Mouse (Mus musculus) cerebellum, adult 2 months (tissue): Measurements from ENCODE around the gene Tex48. TPM values are rescaled to one million over a fixed set of nuclear protein-coding genes. Genes with fewer than 3 reads are reported as not detected.

Source experiments
- DNase-seq, 2 experiments: peaks; one replicate each; pipeline ENCODE4 v3.0.0; 2021
- H3K27ac ChIP-seq: fragments of 200-500 bp; 2 replicates; pipeline ENCODE4 v1.5.1; 2012; ENCODE audit warnings: low read length, control low read depth, inconsistent platforms; ENCODE audit not compliant: insufficient read depth
- H3K27me3 ChIP-seq: fragments of 200-500 bp; 2 replicates; pipeline ENCODE4 v1.6.1; 2012; ENCODE audit warnings: inconsistent platforms, mild to moderate bottlenecking, low read length, moderate library complexity; ENCODE audit not compliant: control insufficient read depth, insufficient read depth
- H3K4me1 ChIP-seq: fragments of 200-500 bp; 2 replicates; pipeline ENCODE4 v1.6.1; 2011; ENCODE audit warnings: low read length; ENCODE audit not compliant: control insufficient read depth, insufficient read depth
- H3K4me3 ChIP-seq: fragments of 200-500 bp; replicated peaks from 2 replicates; pipeline ENCODE3; 2011; ENCODE audit warnings: mild to moderate bottlenecking, low read depth, low read length, control low read depth; ENCODE audit not compliant: insufficient read depth
- CTCF ChIP-seq: fragments of 200-500 bp; IDR thresholded peaks from 2 replicates; pipeline ENCODE4 v1.5.1; 2011; ENCODE audit warnings: low read depth, mild to moderate bottlenecking, control low read depth, low read length, moderate library complexity, borderline replicate concordance; ENCODE audit not compliant: insufficient read depth
- POLR2A ChIP-seq: fragments of 200-500 bp; IDR thresholded peaks from 2 replicates; pipeline ENCODE4 v1.6.1; 2011; ENCODE audit warnings: low read length, control low read depth, borderline replicate concordance; ENCODE audit not compliant: insufficient read depth
- WGBS: fragments of 180-500 bp; shearing (Covaris S2); methylation state at CpG from one replicate; pipeline ENCODE4 v1.1.7; 2018; 5-methylcytosine and 5-hydroxymethylcytosine counted together
- polyA plus RNA-seq: library from polyadenylated mRNA; depleted of rRNA; stranded (reverse); fragments of >200 nt; gene quantifications from 2 replicates; pipeline ENCODE4 v1.2.3, GENCODE M21; 2012

The Tex48 gene
- polyA plus RNA-seq, 1 experiment, result not detected

DNA sequence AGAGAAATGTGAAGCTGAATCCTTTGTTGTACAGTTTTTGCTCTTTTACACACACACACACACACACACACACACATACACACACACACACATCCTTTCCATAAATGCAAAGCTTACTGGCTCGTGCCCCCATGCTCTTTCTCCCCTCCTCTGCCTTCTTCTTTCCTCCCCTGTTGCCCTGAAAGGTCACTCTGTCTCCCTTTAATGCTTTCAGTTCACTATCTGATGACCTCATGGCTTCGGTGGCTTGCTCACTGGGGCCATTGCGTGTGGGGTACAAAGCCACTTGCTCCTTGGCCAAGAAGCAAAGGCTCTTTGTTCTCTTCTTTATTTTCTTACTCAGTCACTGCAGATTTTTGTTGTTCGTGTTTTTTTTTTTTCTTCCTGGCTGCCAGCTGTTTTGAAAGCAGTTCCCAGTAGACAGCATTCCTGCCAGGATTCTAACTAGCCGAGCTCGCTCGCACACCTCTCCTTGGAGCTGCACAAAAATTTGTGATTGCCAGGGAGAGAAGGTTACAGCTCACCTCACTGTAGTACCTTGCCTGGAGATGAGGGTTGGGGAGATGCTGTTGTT, 51.9 kb downstream of the Tex48 start:
- Histone ChIP-seq H3K27me3 (no peaks in the 10 kb centered on the region), H3K4me1 (no peaks in the 10 kb centered on the region), H3K4me3 (no peak overlapping the region), H3K27ac (no peak overlapping the region)
- TF ChIP-seq CTCF (no peak), POLR2A (no peak)
- DNase-seq, result no peak
- WGBS, result 52% methylated on average over 7 of the region's 7 CpGs

DNA sequence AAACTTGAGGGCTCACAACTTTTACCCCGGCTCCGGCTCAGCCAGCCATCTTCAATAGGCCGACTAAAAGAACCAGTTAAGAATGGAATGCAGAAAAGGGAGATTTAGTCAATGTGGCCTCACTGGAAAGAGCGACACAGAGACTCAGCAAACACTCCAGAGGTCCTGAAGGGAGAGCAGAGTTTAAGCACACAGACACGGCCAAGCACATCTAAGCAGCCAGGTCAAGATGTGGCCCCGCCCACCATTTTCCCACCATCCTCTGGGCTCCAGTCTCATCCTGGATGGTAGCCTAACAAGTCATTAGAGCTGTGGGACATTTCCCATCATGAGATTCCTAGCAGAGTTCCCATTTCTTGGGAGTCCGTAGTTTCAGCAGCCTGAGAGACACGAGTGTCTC, 52.9 kb downstream of the Tex48 start:
- 93% methylated on average over 8 of the region's 8 CpGs for WGBS
- no peaks in the 10 kb centered on the region for H3K4me1 ChIP-seq
- TF ChIP-seq POLR2A (no peak), CTCF (no peak)
- no peak for DNase-seq
- H3K27ac ChIP-seq, result no peak overlapping the region
- H3K4me3 ChIP-seq, result no peak overlapping the region
- no peaks in the 10 kb centered on the region for H3K27me3 ChIP-seq

GRCm38 (mm10) chr4:63567712-63568390, 54.4 kb downstream of the Tex48 start:
- Histone ChIP-seq H3K27me3 (no peaks in the 10 kb centered on the region), H3K27ac (no peak overlapping the region), H3K4me1 (no peaks in the 10 kb centered on the region), H3K4me3 (no peak overlapping the region)
- WGBS, result 76% methylated on average over 10 of the region's 10 CpGs
- no peak for DNase-seq
- TF ChIP-seq POLR2A (no peak), CTCF (no peak)

GRCm38 (mm10) chr4:63562742-63563141, 59.5 kb downstream of the Tex48 start:
- H3K4me1 ChIP-seq, result peaks cover 8% of the 10 kb centered on the region
- H3K4me3 ChIP-seq, result no peak overlapping the region
- WGBS, result 82% methylated on average over 4 of the region's 4 CpGs
- no peaks in the 10 kb centered on the region for H3K27me3 ChIP-seq
- DNase-seq, result no peak
- no peak for TF ChIP-seq CTCF
- TF ChIP-seq POLR2A, result no peak
- no peak overlapping the region for H3K27ac ChIP-seq

GRCm38 (mm10) chr4:63561861-63562675, 60.2 kb downstream of the Tex48 start:
- 84% methylated on average over 7 of the region's 7 CpGs for WGBS
- no peaks in the 10 kb centered on the region for H3K27me3 ChIP-seq
- peaks cover 10% of the 10 kb centered on the region for H3K4me1 ChIP-seq
- no peak overlapping the region for H3K27ac ChIP-seq
- H3K4me3 ChIP-seq, result no peak overlapping the region
- TF ChIP-seq CTCF (no peak), POLR2A (no peak)
- no peak for DNase-seq

- WGBS, result 84% methylated on average over 8 of the region's 8 CpGs
- no peaks in the 10 kb centered on the region for H3K27me3 ChIP-seq
- peak in 1 of 2 experiments; percentile 16 for DNase-seq
- TF ChIP-seq POLR2A (no peak), CTCF (no peak)
- no peak overlapping the region for H3K4me3 ChIP-seq
- H3K27ac ChIP-seq, result no peak overlapping the region
- peaks cover 11% of the 10 kb centered on the region for H3K4me1 ChIP-seq
Measured at GRCm38 (mm10) chr4:63560079-63560478, 62.1 kb downstream of the Tex48 start.

DNA sequence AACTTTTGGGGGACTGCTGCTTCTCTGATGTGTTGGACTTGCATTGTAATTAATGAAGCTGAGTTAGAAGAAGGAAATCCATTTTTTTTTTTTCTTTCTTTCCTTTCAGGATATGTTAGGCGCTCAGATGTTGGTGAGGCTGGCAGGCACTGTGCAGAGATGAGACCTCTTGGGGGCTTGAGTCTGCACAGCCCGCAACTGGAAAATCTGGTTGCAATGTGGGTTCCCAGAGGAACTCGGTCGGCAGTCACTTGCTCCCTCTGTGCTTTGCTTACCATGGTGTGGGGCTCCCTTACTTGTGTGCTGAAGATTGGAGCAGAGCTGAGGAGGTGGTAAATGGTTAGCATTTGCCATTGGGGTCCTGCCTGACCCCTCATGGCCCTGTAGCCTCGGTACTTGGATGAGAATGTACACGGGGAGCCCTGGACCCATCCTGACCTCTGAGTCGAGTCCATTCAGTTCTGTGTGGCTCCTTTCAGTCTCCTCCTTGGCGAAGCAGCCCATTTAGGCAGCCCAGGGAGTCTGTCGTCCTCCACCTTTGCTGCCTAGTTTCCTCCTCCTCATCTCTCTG, 63.0 kb downstream of the Tex48 start:
- Histone ChIP-seq H3K27ac (peak overlapping the region; percentile 30; the same call in 1 of the 2 replicates), H3K4me1 (peaks cover 11% of the 10 kb centered on the region), H3K4me3 (peak overlapping the region; percentile 66), H3K27me3 (no peaks in the 10 kb centered on the region)
- DNase-seq, result peak in 1 of 2 experiments; percentile 40
- 42% methylated on average over 9 of the region's 9 CpGs for WGBS
- no peak for TF ChIP-seq CTCF
